Mouse (Mus musculus) A20 (cell line): ENCODE measurements around the gene Ndufb3.
"Not testable (repeated sequence)": the region's sequence is repeated elsewhere in the genome, so short reads cannot be mapped to it uniquely, and the experiment has no call there.

Experiments used
- DNase-seq: peaks from one replicate; pipeline ENCODE4 v3.0.0-alpha.2; 2011; ENCODE audit warnings: low read depth, low spot score

Ndufb3 gene

DNA sequence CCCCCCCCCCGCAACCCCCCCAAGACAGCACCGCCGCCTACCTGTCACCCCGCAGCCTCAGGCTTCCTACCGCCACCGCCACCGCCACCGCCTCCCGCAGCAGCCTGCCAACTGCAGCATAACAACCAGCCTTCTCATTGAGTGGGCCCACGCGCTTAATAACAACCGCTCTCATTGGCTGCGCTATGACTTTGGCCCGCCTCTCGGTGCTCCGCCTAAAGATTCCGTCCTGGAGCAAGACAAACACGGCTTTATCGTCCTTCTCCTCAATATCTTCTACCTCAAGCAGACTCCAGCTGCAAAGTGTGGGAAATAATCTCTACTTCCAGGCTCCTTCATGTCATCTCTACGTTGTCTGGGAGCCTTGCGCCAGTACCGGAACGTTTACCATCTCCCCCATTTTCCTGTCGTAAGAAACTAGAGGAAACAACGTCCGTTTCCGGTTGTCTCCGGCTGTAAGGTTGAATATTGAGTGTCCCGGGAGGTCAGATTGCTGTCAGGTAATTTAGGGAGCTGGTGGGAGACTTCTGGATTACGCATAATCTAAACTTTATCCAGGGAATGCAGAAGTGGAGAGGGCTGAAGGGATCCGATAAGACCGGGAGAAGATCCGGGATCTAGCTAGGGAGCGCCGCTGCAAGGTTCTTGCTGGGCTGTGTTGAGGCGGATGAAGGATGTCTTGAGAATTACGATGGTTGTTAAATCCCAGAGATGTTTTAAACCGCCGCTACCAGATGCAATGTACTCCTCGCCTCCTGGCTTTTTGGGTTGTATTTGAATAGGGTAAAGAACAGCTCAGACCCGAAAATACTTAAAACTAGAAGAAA lies at the start of gene Ndufb3, which contains the start of gene Fam126b:
TSS of gene Ndufb3 (plus strand) at position 214 of the 827 bp plus-strand sequence.
TSS of gene Fam126b (minus strand) at position 153 of the 827 bp plus-strand sequence.
- DNase-seq = peak; percentile 95

- DNase-seq = no peak
These were observed 44.8 kb upstream of the Ndufb3 start for GRCm38 (mm10) chr1:58541386-58541785.

DNA sequence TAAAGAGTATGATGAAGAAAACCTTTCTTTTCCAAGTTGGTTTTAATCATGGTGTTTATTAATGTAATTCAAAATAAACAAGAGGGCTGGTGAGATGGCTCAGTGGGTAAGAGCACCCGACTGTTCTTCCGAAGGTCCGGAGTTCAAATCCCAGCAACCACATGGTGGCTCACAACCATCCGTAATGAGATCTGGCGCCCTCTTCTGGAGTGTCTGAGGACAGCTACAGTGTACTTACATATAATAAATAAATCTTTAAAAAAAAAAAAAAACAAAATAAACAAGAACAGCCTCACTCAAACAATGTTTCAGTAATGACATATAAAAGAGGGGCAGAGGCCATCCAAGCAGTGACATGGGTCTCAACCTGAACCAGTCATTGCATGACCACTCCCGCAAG lies 25.8 kb upstream of the Ndufb3 start:
- DNase-seq = not testable (repeated sequence)

DNA sequence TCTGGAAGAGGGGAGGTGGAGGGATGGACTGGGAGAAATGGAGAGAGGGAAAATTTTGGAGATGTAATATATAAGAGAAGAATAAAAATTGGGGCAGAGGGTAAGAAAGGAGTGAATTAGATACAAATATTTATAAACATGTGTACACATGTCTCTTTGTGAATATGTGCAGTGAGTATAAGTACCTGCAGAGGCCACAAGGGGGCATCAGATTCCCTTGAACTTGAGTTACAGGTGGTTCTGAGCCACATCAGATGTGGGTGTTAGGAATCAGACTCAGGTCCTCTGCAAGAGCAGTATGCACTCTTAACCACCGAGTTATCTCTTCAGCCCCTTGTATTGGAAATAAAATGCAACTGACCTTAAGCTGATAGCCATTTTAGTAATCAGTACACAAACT lies 23.7 kb upstream of the Ndufb3 start:
- DNase-seq = peak; percentile 68

- no peak for DNase-seq
These were observed 21.2 kb upstream of the Ndufb3 start for GRCm38 (mm10) chr1:58564981-58565380.

DNA sequence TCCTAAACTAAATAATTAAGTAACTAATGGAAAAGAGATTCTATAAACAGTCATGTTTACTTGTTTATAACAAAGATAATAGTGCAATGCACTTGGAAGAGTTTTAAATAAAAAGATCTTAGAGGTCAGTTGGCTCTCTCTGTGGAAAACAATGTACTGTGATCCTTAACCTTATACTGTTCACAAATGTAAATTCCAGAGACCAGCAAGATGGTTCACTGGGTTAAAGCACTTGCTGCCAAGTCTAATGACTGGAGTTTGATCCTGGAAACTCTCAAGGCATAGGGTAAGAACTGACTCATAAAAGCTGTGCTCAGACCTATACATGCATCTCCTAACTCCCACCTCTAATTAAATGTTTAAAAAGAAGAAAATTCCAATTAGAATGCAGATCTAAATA lies 19.6 kb upstream of the Ndufb3 start:
- no peak for DNase-seq

DNA sequence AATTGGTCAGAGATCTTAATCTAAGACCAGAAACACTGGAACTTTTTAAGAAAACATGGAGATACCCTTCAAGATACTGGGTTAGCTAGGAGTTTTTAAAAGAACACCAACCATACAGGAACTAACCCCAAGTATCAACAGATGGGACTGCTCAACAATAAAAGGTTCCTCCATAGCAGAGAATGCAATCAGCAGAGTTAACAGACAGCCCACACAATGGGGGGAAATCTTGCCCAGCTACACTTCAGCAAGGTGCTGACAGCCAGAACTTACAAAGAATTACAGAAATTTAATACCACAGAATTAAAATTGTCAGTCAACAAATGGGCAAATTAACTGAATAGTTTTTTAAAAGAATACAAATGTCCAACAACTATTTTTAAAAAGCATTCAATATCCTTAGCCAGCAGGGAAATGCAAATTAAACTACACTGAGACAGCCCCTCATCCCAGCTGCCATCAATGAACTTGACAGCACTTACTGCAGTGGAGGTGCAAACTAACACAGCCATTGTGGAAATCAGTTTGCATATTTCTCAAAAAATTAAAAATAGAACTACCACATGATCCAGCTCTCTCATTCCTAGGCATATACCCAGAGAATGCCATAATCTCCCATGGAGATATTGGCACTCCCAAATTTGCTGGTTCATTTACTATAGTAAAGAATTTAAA lies 17.6 kb upstream of the Ndufb3 start:
- DNase-seq = no peak

DNA sequence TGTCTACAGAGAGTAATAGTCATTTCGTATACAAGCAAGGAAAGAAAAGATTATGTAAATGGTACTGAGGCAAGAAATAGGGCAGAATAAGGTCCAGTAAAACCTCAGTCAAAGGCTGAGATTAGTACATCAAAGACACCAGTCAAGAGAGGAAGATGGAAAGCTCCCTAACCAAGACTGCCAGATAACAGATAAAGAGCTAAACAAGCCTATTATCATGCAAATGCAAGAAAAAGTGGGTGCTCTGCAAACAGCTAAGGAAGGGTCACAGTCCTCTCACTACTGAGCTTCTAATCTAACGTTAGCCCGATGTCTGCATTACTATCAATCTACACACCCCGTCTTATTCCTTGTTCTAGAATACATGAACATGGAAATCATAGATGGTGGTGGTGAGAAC lies 15.7 kb upstream of the Ndufb3 start:
- DNase-seq = no peak

DNA sequence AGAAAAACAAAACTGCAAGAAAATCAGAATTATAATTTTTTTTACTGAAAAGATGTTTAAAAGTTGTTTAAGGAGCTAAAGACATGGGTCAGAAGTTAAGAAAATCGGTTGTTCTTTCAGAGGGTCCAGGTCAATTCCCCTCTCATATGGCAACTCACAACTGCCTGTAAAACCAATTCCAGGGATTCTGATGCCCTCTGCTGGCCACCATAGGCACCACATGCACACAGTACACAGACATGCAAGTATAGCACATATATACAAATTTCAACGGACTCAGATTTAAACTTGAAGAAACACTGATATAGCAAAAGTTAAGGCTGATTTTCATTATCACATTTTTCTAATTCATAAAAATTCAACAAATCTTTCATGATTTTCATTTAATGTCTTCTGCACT lies 7.0 kb upstream of the Ndufb3 start:
- DNase-seq = peak; percentile 58

GRCm38 (mm10) chr1:58582611-58583010 lies 3.6 kb upstream of the Ndufb3 start:
- DNase-seq = no peak

DNA sequence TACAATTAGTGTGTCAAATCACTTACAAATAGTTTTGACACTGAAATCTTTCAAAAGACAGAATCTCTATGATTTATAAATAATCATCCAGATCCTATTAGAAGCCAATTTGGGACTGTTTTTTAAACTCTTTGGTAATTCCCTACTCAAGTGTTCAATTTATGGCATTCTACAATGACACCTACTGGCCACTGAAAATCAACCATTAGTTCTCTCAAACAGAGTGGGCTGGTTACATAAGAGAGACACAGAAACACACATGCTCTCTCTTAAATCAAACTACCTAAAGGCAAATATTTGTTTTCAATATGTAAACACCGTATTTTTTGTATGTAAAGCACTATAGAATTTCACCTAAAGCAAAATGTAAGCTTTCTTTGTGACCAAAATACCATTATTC lies 1.9 kb upstream of the Ndufb3 start:
- DNase-seq = peak; percentile 41

- DNase-seq = no peak
These were observed 612 bp upstream of the Ndufb3 start for GRCm38 (mm10) chr1:58585373-58586170.

DNA sequence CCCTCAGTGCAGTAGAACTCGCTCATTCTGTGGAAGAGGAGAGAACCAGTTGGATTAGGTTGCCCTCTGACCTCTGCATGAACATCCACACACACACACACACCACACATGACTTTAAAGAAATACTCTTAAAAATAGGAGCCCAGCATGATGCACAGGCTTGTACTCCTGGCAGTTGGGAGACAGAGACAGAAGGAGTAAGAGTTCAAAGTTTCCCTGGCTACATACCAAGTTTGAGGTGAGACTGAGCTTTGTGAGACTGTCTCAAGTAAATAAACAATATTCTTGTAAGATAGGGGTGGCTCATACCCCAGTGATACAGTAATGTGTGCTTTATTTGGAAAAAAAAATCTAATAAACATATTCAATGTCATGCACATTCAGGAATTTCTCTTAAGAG lies 1.3 kb downstream of the Ndufb3 start:
- DNase-seq = no peak

GRCm38 (mm10) chr1:58602681-58603080 lies 16.5 kb downstream of the Ndufb3 start:
- DNase-seq = no peak

- DNase-seq = no peak
These were observed 17.6 kb downstream of the Ndufb3 start for GRCm38 (mm10) chr1:58603738-58604137.

DNA sequence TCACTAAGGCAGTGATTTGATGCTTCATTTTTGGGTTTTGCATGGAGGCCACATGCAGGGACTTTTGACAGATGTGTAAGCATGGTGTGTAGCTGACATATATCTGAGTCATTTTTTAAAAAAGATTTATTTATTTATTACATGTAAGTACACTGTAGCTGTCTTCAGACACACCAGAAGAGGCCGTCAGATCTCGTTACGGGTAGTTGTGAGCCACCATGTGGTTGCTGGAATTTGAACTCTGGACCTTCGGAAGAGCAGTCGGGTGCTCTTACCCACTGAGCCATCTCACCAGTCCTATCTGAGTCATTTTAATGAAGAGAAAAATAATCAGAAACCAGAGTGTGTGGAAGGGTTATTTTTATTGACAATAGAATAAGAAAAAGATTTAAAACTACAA lies 23.4 kb downstream of the Ndufb3 start:
- not testable (repeated sequence) for DNase-seq

- DNase-seq = no peak
These were observed 24.0 kb downstream of the Ndufb3 start for GRCm38 (mm10) chr1:58610166-58610565.

DNA sequence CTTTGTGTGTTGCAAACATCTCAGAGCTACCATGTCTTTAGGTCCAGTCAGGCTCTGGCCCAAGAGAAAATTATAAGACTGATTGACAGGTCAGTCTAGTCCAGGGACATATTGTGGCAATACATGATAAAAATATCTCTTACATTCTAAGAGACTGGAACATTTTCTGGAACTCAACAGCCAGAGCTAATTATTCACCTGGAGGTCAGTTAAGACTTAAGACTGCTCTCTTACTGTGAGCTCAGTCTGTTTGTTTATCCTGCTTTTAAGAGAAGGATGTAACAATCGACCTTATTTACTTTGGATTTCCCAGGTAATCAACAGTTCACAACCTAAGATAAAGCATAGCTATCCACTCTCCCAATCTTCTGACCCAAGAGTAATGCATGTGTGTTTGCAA lies 24.4 kb downstream of the Ndufb3 start:
- no peak for DNase-seq

- DNase-seq = peak; percentile 38
These were observed 27.6 kb downstream of the Ndufb3 start for GRCm38 (mm10) chr1:58613786-58614185.

GRCm38 (mm10) chr1:58614424-58614823 lies 28.2 kb downstream of the Ndufb3 start:
- no peak for DNase-seq

- DNase-seq = no peak
These were observed 29.0 kb downstream of the Ndufb3 start for GRCm38 (mm10) chr1:58615146-58615545.

GRCm38 (mm10) chr1:58616176-58616575 lies 30.0 kb downstream of the Ndufb3 start:
- DNase-seq = no peak
